Mouse (Mus musculus): ENCODE measurements around the gene Sobp.
A peak's percentile ranks its signal among the peaks of the same experiment; 100 is the strongest.

Gene Sobp

DNA sequence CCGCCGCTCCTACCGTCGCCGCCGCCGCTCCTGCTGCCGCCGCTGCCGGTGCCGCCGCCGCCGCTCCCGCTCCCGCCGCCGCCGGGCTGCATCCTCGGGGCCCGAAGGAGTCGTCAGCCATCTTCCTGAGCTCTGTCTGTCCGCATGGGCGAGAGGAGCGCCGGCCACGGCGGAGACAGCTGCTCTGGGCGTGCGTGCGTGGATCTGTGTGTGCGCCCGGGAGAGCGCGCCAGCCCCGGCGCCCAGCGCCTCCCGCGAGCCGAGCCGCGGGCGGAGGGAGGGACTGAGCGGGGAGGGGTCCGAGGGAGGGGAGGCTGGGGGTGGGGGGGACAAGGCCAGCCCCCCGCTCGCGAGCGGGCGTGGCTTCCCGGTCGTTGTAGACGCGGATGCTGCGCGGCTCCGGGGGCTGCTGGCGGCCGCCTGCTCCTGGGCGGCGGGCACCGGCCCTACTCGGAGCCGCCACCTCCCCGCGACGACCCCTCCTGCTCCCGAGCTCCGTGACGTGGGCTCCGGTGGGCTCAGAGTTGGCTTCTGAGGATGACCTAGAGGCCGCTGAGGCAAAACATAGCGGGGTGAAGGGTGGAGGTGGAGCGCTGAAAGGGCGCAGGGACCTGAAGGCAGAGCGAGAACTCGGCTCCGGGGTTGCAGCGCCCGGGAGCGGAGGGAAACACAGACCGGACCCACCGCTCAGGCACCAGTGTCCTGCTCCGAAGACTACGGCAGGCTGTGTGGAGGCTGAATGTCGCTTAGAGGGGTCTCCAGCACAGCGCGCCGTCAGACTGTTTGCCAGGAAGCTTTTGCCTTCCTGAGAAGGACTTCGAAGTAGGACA, at the start of gene Sobp, which contains the start of gene 9030612E09Rik:
TSS of gene Sobp (minus strand) at position 205 of the 830 bp plus-strand sequence.
TSS of gene 9030612E09Rik (plus strand) at position 379 of the 830 bp plus-strand sequence.
- H3K27me3 ChIP-seq (ENCODE audit: control insufficient read depth, insufficient read depth, low read length, poor library complexity, severe bottlenecking) = no peaks in the 10 kb centered on the region; the same call in 1 of the 2 replicates
- DNase-seq (ENCODE audit: low read depth, low spot score) = peak; percentile 3
- no peaks in the 10 kb centered on the region for H3K36me3 ChIP-seq (ENCODE audit: control insufficient read depth, insufficient read depth, low read length, poor library complexity, severe bottlenecking)

DNA sequence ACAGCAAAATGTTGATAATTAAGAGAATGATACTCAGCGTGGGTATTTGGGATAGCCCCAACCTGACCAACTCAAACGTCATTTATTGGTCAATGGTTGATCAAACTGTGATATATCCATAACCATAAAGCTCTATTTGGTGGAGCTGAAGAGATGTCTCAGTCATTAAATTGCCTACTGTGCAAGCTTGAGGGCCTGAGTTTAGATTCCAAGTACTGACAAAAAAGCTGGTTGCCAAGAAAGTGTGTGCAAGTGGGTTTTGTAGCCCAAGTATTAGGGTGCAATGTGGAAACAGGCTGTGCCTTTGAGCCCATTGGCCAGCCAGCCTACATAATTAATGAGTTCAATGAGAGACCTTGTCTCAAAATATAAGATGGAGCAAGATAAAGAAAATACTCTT, 49.1 kb upstream of the Sobp start:
- 0 out of 2 replicates have a peak, but pooled peaks cover 3% of the 10 kb centered on the region for H3K36me3 ChIP-seq (ENCODE audit: control insufficient read depth, insufficient read depth, low read length, poor library complexity, severe bottlenecking)
- DNase-seq (ENCODE audit: low read depth, low spot score) = no peak

DNA sequence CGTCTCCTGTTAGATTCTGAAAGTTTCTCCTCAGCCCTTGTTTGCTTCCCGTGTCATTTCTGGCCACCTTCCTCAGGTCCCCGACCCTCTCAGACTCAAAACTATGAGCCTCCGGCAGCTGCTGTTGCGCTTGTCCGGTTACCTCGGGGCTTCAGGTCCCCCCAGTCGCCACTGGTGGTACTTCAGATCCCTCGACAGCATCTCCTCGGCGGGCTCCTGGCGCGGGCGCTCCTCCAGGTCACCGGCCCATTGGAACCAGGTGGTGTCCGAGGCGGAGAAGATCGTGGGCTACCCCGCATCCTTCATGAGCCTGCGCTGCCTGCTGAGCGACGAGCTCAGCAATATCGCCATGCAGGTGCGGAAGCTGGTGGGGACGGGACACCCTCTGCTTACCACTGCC, 47.3 kb upstream of the Sobp start:
- Histone ChIP-seq H3K27me3 (ENCODE audit: control insufficient read depth, insufficient read depth, low read length, poor library complexity, severe bottlenecking) (no peaks in the 10 kb centered on the region), H3K36me3 (ENCODE audit: control insufficient read depth, insufficient read depth, low read length, poor library complexity, severe bottlenecking) (no peaks in the 10 kb centered on the region)
- DNase-seq (ENCODE audit: low read depth, low spot score) = no peak

More for the DNA sequence above, 49.1 kb upstream of the Sobp start:
- H3K27me3 ChIP-seq (ENCODE audit: control insufficient read depth, insufficient read depth, low read length, poor library complexity, severe bottlenecking) = no peaks in the 10 kb centered on the region

DNA sequence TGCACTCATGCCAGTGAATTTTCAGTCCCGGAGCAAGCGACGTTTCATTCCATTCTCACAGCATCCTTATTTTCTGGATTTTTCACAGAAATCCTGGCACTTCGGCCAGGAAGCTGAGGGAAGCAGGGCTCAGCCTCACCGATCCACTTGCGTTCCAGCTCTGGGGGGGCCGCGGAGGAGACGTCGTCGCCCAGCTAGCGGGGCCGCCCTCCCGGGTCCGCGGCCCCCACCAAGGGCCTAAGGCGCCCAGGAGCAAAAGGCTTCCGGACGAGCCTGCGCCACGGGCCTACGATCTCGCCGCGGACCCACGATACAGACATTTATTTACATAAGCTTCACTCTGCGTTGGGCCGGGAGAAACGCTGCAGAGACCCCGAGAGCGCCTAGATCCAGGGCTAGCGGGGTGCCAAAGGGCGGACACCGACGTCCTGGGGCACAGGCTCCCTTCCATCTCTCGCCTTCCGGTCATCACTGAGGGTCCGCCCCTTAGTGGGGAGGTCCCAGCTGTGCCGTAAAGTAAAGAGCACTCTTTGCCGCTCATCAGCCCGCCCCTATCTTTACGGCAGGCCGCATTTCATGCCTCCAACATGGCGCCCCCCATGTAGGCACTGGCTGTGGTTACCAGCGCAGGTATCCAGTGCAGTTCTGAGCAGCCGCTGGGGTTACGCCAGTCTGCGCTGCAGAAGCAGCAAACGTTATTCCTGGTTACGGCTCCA, 46.7 kb upstream of the Sobp start, which contains the start of gene Pdss2:
TSS of gene Pdss2 (plus strand) at position 577 of the 716 bp plus-strand sequence.
- no peaks in the 10 kb centered on the region for H3K36me3 ChIP-seq (ENCODE audit: control insufficient read depth, insufficient read depth, low read length, poor library complexity, severe bottlenecking)
- H3K27me3 ChIP-seq (ENCODE audit: control insufficient read depth, insufficient read depth, low read length, poor library complexity, severe bottlenecking) = no peaks in the 10 kb centered on the region
- peak; percentile 94 for DNase-seq (ENCODE audit: low read depth, low spot score)

DNA sequence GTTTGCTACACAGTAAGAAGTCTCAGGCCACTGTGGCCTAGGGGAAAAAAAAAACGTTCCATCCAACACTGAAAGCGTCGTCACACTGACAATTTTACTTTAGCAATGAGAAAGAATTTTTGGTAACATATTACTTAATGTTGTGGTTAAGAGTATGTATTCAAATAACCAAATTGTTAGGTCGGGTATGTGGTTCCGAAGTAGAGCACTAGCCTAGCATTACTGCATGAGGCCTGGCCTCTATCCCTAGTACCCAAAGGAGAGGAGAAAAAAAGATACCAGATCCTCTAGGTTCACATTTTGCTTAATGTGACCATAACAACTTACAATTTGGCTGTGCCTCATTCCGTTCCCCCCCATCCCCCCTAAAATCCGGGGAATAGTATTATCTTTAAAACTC, 46.1 kb upstream of the Sobp start:
- Histone ChIP-seq H3K36me3 (ENCODE audit: control insufficient read depth, insufficient read depth, low read length, poor library complexity, severe bottlenecking) (no peaks in the 10 kb centered on the region), H3K27me3 (ENCODE audit: control insufficient read depth, insufficient read depth, low read length, poor library complexity, severe bottlenecking) (no peaks in the 10 kb centered on the region)
- peak; percentile 11 for DNase-seq (ENCODE audit: low read depth, low spot score)

DNA sequence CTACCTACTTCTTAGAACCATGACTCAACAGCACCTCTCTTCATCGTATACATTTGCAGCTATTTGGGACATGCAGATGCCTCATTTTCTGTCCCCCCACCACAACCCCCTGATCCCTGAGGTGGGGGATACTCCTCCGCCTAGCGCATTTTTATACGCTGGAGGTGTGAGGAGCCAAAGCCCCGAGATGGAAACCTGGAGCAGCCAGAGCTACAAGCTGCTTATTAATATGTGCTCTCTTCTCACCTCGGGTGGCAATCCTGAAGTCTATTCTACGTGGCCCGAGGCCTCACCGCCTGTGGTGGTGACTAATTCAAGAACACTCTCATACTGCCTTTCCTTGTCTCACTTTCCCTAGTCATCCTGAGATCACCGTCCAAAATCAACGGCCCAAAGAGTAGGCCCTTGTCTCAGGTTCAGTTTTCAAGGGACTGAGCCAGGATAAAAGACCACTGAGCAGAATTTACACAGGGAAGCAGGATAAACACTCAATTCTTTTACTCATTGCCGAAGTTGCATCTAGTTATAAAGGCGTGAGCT, 43.1 kb upstream of the Sobp start:
- no peak for DNase-seq (ENCODE audit: low read depth, low spot score)
- H3K27me3 ChIP-seq (ENCODE audit: control insufficient read depth, insufficient read depth, low read length, poor library complexity, severe bottlenecking) = no peaks in the 10 kb centered on the region
- no peaks in the 10 kb centered on the region for H3K36me3 ChIP-seq (ENCODE audit: control insufficient read depth, insufficient read depth, low read length, poor library complexity, severe bottlenecking)

DNA sequence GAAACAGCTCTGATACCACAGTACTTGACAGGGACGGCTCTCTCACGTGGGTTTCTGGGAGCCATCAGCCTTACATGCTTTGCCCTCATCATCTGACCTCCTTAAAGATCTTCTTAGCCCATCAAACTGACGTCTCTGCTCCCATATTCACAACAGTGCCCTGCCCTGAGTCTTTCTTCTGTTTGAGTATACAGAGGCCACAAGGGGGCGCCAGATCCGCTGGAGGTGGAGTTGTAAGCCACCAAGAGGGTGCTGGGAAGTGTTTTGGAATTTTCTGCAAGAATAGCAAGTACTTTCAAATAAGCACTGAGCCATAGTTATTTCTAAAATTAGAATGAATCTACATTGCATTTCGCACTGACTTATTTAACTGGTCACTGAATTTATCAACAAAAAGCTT, 37.5 kb upstream of the Sobp start:
- Histone ChIP-seq H3K27me3 (ENCODE audit: control insufficient read depth, insufficient read depth, low read length, poor library complexity, severe bottlenecking) (no peaks in the 10 kb centered on the region), H3K36me3 (ENCODE audit: control insufficient read depth, insufficient read depth, low read length, poor library complexity, severe bottlenecking) (no peaks in the 10 kb centered on the region)
- peak; percentile 76 for DNase-seq (ENCODE audit: low read depth, low spot score)

DNA sequence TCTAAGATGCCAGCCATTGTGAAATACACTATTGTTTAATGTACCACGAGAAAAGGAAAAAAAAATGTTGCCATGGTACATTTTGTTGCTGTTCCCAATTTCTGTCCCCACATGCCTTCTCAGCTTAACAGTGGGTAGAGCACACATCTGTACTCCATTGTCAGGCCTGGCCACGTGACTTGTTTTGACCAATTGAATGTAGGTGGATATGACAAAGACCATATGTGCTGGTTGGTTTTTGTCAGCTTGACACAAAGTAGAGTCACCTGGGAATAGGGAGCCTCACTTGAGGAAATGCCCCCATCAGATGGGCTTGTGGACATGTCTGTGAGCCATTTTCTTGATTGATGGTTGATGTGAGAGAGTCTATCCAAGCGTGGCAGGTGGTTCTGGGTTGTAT, 29.5 kb upstream of the Sobp start:
- no peaks in the 10 kb centered on the region for H3K36me3 ChIP-seq (ENCODE audit: control insufficient read depth, insufficient read depth, low read length, poor library complexity, severe bottlenecking)

DNA sequence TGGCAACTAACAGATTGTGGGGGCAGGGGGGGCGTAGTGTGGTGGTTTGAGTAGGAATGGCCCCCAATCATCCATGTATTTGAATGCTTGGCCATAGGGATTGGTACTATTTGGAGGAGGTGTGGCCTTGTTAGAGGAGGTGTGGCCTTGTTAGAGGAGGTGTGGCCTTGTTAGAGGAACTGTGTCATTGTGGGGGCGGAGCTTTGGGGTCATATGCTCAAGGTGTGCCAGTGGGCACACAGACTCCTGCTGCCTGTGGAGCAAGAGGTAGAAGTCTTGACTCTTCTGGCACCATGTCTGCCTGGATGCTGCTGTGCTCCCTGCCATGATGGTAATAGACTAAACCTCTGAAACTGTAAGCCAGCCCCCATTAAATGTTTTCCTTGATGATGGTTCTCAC, 25.9 kb upstream of the Sobp start:
- no peaks in the 10 kb centered on the region for H3K36me3 ChIP-seq (ENCODE audit: control insufficient read depth, insufficient read depth, low read length, poor library complexity, severe bottlenecking)
- DNase-seq (ENCODE audit: low read depth, low spot score) = no peak
- H3K27me3 ChIP-seq (ENCODE audit: control insufficient read depth, insufficient read depth, low read length, poor library complexity, severe bottlenecking) = no peaks in the 10 kb centered on the region

More for the DNA sequence above, 29.5 kb upstream of the Sobp start:
- H3K27me3 ChIP-seq (ENCODE audit: control insufficient read depth, insufficient read depth, low read length, poor library complexity, severe bottlenecking) = no peaks in the 10 kb centered on the region
- no peak for DNase-seq (ENCODE audit: low read depth, low spot score)

DNA sequence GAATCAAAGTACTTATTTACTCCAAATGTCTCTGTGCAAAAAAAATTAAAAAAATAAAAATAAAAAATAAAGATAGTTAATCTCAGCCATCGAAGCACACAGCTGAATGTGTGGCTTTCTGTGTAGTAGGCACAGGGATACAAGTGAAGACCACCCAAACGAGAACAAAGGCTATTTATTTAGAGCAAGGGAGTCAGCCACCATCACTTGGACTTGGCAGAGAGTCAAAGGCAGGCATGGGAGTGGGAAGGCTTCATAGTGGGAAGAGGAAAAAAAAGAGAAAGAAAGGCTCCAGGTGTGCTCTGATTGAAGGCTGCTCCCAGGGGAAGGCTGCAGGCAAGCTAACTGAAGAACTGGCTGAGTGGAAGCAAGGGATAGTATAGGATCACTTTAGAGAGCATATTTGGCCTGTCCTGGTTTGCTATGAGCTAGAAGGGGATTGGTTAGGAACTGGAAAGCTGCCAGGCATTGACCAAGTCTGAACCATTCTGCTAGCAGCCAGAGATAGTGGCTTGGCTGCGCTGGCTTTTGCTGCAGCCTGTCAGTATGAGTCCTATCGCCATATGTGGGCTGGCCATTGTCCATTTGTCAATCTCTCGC, 6.1 kb upstream of the Sobp start:
- Histone ChIP-seq H3K36me3 (ENCODE audit: control insufficient read depth, insufficient read depth, low read length, poor library complexity, severe bottlenecking) (no peaks in the 10 kb centered on the region), H3K27me3 (ENCODE audit: control insufficient read depth, insufficient read depth, low read length, poor library complexity, severe bottlenecking) (no peaks in the 10 kb centered on the region)
- DNase-seq (ENCODE audit: low read depth, low spot score) = no peak

DNA sequence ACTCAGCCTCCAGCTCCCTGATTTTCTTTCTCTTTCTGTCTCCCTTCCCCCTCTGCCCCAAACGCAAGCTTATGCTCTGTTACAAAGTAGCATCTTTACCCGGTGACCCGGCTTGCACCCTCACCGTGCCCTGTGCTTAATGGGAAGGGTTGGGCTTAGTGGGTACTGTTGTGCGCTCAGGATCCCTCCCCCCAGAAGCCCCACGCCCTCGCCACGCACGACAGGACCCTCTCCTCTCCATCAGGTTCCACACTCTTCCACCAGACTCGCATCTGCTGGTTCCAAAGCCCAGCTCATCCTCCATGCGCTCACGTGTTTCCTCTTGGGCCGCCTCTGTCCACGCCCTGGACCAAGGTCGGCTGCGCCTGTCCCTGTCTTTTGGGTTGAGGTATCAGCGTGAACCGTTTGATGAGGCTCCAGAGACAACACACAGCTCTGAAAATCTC, 849 bp upstream of the Sobp start:
- no peak for DNase-seq (ENCODE audit: low read depth, low spot score)
- H3K36me3 ChIP-seq (ENCODE audit: control insufficient read depth, insufficient read depth, low read length, poor library complexity, severe bottlenecking) = no peaks in the 10 kb centered on the region

DNA sequence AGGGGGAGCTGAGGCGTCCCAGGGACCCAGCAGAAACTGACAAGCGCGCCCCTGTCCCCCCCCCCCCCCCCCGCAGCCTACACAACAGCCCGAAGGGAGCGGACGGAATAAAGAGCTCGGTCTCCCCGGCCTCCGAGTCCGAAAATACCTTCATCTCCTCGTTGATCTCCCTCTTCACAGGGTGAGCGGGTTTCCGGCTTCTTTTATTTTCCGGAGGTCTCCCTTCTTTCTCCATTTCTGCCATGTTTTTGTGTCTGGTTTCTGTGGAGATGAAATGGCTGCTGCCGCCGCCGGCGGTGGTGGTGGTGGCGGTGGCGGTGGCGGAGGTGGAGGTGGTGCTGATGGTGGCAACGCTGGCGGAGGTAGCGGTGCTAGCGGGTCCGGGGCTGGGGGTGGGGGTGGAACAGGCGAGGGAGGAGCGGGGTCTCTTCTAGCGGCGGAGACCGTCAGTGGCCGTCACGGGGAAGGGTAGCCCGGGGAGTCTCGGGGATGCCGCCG, 453 bp downstream of the Sobp start:
- no peaks in the 10 kb centered on the region for H3K36me3 ChIP-seq (ENCODE audit: control insufficient read depth, insufficient read depth, low read length, poor library complexity, severe bottlenecking)
- no peaks in the 10 kb centered on the region; the same call in 1 of the 2 replicates for H3K27me3 ChIP-seq (ENCODE audit: control insufficient read depth, insufficient read depth, low read length, poor library complexity, severe bottlenecking)
- DNase-seq (ENCODE audit: low read depth, low spot score) = peak; percentile 7

More for the DNA sequence above, 849 bp upstream of the Sobp start:
- H3K27me3 ChIP-seq (ENCODE audit: control insufficient read depth, insufficient read depth, low read length, poor library complexity, severe bottlenecking) = no peaks in the 10 kb centered on the region; the same call in 1 of the 2 replicates

DNA sequence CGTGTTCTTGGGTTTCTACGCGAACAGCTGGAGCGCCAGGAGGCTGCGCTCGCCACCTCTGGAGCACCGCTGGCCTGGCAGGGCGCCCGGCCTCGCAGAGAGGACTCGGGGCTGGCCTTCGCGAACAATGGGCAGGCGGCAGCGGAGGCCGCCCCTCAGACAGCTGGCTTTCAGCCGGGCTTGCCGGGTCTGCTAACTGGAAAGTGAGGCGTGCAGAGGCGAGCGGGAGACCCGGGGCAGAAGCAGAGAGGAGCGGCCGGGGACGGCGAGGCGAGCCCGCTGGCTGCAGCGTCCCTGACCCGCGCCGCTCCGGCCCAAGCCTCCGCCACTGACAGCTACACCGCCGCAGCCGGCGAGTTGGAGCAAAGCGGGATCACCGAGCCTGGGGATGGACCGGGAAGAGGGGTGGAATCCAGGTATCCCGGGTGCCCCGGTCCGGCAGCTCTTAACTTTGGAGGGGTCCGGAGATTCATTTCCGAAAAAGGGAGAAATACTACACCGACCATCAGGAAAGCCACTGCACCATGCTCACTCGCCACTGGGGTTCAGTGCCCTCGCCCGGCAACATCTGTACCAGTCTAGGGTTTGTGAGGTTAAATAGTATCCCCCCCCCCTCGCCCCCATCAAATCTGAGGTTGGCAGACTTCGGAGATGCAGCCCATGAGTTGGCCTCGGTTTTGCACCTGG, 1.0 kb downstream of the Sobp start:
- DNase-seq (ENCODE audit: low read depth, low spot score) = peak; percentile 11
- Histone ChIP-seq H3K36me3 (ENCODE audit: control insufficient read depth, insufficient read depth, low read length, poor library complexity, severe bottlenecking) (no peaks in the 10 kb centered on the region), H3K27me3 (ENCODE audit: control insufficient read depth, insufficient read depth, low read length, poor library complexity, severe bottlenecking) (no peaks in the 10 kb centered on the region; the same call in 1 of the 2 replicates)

DNA sequence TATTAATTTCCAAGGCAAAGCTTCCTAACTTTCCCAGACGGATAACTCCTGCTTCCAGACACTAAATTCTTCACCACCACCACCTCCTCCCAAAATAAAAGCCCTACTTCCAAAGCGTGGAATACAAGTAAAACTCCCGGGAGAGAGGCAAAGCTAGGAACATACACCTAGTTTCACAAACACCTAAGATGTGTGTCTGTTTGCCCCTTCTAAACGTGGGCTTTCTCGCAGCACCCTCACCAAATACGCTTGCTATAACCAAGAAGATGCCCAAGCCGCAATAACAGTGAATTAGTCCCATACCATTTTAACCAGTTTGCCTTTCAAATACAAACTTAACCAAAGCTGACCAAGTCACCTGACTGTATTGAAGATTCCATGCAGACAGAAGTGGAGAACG, 1.8 kb downstream of the Sobp start:
- H3K27me3 ChIP-seq (ENCODE audit: control insufficient read depth, insufficient read depth, low read length, poor library complexity, severe bottlenecking) = no peaks in the 10 kb centered on the region; the same call in 1 of the 2 replicates

More for the DNA sequence above, 1.8 kb downstream of the Sobp start:
- DNase-seq (ENCODE audit: low read depth, low spot score) = peak; percentile 2
- H3K36me3 ChIP-seq (ENCODE audit: control insufficient read depth, insufficient read depth, low read length, poor library complexity, severe bottlenecking) = no peaks in the 10 kb centered on the region
